Mouse (Mus musculus) stomach, postnatal 0 days (tissue): Measurements from ENCODE around the gene Nipal3. TPM values are rescaled to one million over a fixed set of nuclear protein-coding genes. Genes with fewer than 3 reads are reported as not detected.
A peak's percentile ranks its signal among the peaks of the same experiment; 100 is the strongest.

Experiments used
- ATAC-seq: fragments of 200-750 bp; cut with Nextera tagmentation; 2 replicates; pipeline ENCODE4 v1.8.0; 2017; ENCODE audit not compliant: low FRiP score, low TSS enrichment
- DNase-seq: peaks from one replicate; pipeline ENCODE4 v3.0.0-alpha.2; 2016; ENCODE audit warnings: low spot score
- H3K27ac ChIP-seq: fragments of 300-500 bp; sonication (generic); replicated peaks from 2 replicates; pipeline ENCODE4 v1.5.1; 2014; ENCODE audit warnings: mild to moderate bottlenecking, control low read depth
- H3K27me3 ChIP-seq: fragments of 300-500 bp; sonication (generic); 2 replicates; pipeline ENCODE4 v1.6.1; 2014; ENCODE audit warnings: low read length; ENCODE audit not compliant: control insufficient read depth, insufficient read depth
- H3K36me3 ChIP-seq: fragments of 300-500 bp; sonication (generic); 2 replicates; pipeline ENCODE4 v1.6.1; 2014; ENCODE audit warnings: low read length, mixed read lengths; ENCODE audit not compliant: control insufficient read depth, insufficient read depth
- H3K4me1 ChIP-seq: fragments of 300-500 bp; sonication (generic); replicated peaks from 2 replicates; pipeline ENCODE4 v1.6.1; 2014; ENCODE audit warnings: antibody characterized with exemption; ENCODE audit not compliant: control insufficient read depth, insufficient read depth
- H3K4me2 ChIP-seq: fragments of 300-500 bp; sonication (generic); replicated peaks from 2 replicates; pipeline ENCODE4 v1.6.1; 2014; ENCODE audit warnings: low read depth, mild to moderate bottlenecking, control low read depth, moderate library complexity
- H3K4me3 ChIP-seq: fragments of 300-500 bp; sonication (generic); 2 replicates; pipeline ENCODE4 v1.5.1; 2014; ENCODE audit warnings: low read depth, low read length, control low read depth
- H3K9ac ChIP-seq: fragments of 300-500 bp; sonication (generic); 2 replicates; pipeline ENCODE4 v1.6.1; 2014; ENCODE audit warnings: mild to moderate bottlenecking, low read length, control low read depth, mixed read lengths
- H3K9me3 ChIP-seq: fragments of 300-500 bp; sonication (generic); 2 replicates; pipeline ENCODE4 v1.6.1; 2016; ENCODE audit warnings: low read length; ENCODE audit not compliant: control insufficient read depth
- CTCF ChIP-seq: IDR thresholded peaks from 2 replicates; pipeline ENCODE4 v1.5.1; 2016; ENCODE audit warnings: antibody characterized with exemption, low read depth, mild to moderate bottlenecking, moderate library complexity
- EP300 ChIP-seq: optimal IDR thresholded peaks from 2 replicates; pipeline ENCODE3; 2016; ENCODE audit warnings: antibody characterized with exemption
- WGBS: fragments of 180-500 bp; shearing (Covaris S2); extraction: QIAGEN DNeasy Blood & Tissue Kit; methylation state at CpG from one replicate; pipeline ENCODE4 v1.1.7; 2014; 5-methylcytosine and 5-hydroxymethylcytosine counted together
- polyA plus RNA-seq: library from polyadenylated mRNA; unstranded; fragments of >200 nt; fragmentation: Nextera tagmentation; extraction: Ambion mirVana; gene quantifications from 2 replicates; pipeline ENCODE4 v1.2.1, GENCODE M21; 2015

Nipal3 gene
- polyA plus RNA-seq, 1 experiment from 2014 or later, result 5.3 TPM

DNA sequence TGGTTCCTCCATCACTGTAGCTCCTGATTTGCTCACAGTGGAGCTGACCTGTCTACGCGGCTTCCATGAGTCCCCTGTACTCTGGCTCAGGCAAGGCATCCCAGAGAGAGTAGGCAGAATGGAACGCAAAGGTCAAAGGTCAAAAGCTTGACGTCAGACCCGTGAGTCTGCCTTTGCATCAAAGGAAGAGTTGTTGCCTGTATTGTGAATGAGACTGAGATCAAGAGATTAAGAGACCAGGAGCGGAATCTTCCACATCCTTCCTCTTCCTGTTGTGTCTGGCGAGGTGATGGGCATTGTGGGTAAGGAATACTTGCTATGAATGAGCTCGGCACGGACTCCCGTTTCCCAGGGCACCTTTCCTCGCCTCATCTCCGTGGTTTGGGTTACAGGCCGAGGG is 58.5 kb downstream of the Nipal3 start:
- ATAC-seq (0 out of 2 replicates have a peak, but pooled peaks have one; percentile 9), DNase-seq (peak; percentile 16)
- Histone ChIP-seq H3K4me1 (0 out of 2 replicates have a peak, but pooled peaks cover 3% of the 10 kb centered on the region), H3K9me3 (no peaks in the 10 kb centered on the region), H3K36me3 (no peaks in the 10 kb centered on the region), H3K4me3 (no peak overlapping the region), H3K27me3 (no peaks in the 10 kb centered on the region), H3K4me2 (no peak overlapping the region), H3K9ac (no peak overlapping the region), H3K27ac (no peak overlapping the region)
- WGBS, result 60% methylated on average over 13 of the region's 13 CpGs
- TF ChIP-seq CTCF, result no peak
- TF ChIP-seq EP300, result no peak

DNA sequence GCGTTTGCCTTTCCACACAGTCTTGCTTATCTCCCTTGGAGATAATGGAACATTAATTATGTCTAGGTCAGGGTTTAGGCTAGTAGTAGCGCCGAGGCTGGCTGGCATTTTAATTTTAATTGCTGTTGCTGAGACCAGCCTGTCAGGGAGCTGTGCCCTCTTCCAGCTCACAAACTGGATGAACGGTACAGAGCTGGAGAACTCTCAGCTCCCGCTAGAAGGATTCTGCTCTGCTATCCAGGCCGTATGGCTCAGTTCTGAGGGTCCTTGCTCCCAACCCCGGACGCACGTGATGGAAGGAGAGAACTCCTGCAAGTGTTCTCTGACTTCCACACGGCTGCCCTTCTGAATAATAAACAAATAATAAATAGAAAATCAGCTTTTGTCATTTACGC is 60.4 kb downstream of the Nipal3 start:
- TF ChIP-seq CTCF (no peak), EP300 (no peak)
- peak overlapping the region; percentile 64 for H3K9ac ChIP-seq
- H3K4me1 ChIP-seq, result 0 out of 2 replicates have a peak, but pooled peaks cover 3% of the 10 kb centered on the region
- H3K27me3 ChIP-seq, result no peaks in the 10 kb centered on the region
- H3K36me3 ChIP-seq, result no peaks in the 10 kb centered on the region
- ATAC-seq (no peak; the same call in none of the 2 replicates), DNase-seq (no peak)
- H3K4me3 ChIP-seq, result peak overlapping the region; percentile 77
- H3K4me2 ChIP-seq, result peak overlapping the region; percentile 85
- WGBS, result 19% methylated on average over 11 of the region's 11 CpGs
- no peaks in the 10 kb centered on the region for H3K9me3 ChIP-seq
- H3K27ac ChIP-seq, result peak overlapping the region; percentile 75

DNA sequence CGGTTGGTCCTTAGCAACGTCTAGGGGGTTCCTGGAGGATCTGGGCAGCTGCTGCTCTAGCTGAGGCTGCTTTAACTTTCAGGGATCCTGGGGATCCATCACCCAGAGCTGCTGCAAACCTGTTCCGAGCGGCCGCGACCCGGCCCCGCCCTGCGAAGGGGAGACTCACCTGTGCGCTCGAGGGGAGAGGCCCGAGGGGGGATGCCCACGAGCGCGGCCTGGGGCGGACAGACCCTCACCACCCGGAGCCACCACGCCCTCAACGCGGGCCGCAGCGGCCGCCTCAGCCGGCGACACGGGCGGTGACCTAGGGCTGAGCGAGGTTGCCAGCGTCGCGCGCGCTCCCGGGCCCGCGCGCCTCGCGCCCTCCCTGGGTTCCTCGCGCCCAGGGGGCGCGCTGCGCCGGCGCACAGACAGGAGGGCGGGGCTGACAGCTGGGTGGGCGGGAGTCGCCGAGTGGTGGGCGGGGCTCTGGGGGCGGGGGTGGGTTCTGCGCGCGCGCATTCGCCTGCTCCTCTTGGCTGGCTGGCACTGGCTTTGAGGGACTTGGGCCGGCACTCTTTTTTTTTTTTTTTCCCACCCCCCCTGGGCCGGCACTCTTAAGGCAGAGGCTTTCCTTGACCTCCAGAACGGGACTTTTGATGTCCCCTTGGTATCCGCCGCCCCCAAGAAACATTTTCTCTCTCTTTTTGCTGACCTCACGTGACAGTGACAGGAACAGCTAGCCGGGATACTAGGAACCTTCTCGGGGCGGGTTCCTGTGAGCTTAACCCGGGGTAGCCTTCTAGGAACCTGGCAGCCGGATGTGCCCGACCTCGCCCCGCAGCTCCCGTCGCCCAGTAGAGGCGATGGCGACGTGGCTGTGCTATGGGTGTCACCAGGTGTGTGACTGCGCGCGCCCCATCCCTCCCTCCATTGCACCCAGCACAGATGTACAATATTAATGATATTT is 61.1 kb downstream of the Nipal3 start, which contains the start of gene Rcan3:
Gene Rcan3 (minus strand): TSS at position 411 of the 952 bp plus-strand sequence.
- H3K36me3 ChIP-seq, result no peaks in the 10 kb centered on the region
- H3K27ac ChIP-seq, result peak within 1 kb of the TSS; percentile 79
- peak within 1 kb of the TSS; percentile 85 for H3K4me2 ChIP-seq
- under 1% methylated on average over 53 of the region's 79 CpGs for WGBS
- peak within 1 kb of the TSS; percentile 86 for H3K9ac ChIP-seq
- ATAC-seq (peak; percentile 87), DNase-seq (peak; percentile 95)
- peak within 1 kb of the TSS; percentile 77 for H3K4me3 ChIP-seq
- 0 out of 2 replicates have a peak, but pooled peaks cover 3% of the 10 kb centered on the region for H3K4me1 ChIP-seq
- TF ChIP-seq EP300, result no peak
- TF ChIP-seq CTCF, result peak; percentile 42
- no peaks in the 10 kb centered on the region for H3K9me3 ChIP-seq
- H3K27me3 ChIP-seq, result no peaks in the 10 kb centered on the region

DNA sequence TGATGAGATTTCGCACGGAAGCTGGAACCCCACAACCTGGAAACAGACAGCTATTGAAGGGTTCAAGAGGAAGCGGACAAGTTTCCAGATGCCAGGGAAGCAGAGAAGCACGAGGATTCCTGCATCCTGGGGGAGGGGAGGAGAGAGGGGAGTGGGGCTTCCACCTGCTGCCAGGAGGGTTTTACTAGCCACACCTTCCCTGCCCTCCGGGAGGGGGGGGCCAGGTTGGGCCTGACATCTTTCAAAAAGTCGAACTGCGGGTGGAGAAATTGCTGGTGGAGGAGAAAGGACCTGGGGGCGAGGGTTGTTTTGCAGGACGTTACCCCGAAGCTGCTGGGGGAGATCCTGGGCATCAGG is 61.8 kb downstream of the Nipal3 start:
- WGBS, result 11% methylated on average over 10 of the region's 10 CpGs
- Histone ChIP-seq H3K4me1 (0 out of 2 replicates have a peak, but pooled peaks cover 3% of the 10 kb centered on the region), H3K36me3 (no peaks in the 10 kb centered on the region), H3K27ac (peak overlapping the region; percentile 79), H3K27me3 (no peaks in the 10 kb centered on the region), H3K9ac (peak overlapping the region; percentile 86), H3K9me3 (no peaks in the 10 kb centered on the region), H3K4me2 (peak overlapping the region; percentile 85), H3K4me3 (peak overlapping the region; percentile 77)
- DNase-seq (no peak), ATAC-seq (no peak)
- TF ChIP-seq CTCF (no peak), EP300 (no peak)

DNA sequence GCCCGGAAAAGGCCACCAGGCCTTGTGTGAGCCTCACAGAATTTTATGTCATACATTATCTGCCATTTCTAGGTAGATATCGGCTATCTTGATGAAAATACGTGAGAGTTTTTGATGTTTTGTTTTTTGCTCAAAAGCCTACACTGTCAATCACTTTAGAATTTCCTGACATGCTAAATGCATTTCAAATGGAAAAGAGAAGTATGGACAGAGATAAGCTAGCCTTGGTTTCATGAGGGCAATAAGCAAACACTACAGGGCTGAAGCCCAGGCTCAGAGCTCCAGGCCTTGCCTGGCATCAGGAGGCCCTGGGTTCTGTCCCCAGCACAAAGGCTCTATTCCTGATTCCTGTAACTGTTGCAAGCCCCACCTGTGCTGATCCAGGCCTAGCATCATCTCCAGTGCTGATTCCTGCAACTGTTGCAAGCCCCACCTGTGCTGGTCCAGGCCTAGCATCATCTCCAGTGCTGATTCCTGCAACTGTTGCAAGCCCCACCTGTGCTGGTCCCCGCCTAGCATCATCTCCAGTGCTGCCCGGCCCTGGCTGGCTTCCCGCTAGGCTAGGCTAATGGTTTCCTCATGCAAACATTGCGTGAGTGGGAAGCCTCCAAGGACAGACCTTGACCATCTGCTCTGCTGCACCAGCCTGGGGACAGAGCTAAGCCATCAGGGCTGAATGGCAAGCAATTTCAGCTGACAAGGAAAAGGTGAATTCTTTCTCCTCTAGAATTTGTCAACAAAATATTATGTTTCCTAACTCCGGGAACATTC is 64.7 kb downstream of the Nipal3 start:
- Histone ChIP-seq H3K9me3 (no peaks in the 10 kb centered on the region), H3K27ac (no peak overlapping the region), H3K27me3 (no peaks in the 10 kb centered on the region), H3K4me3 (no peak overlapping the region), H3K9ac (no peak overlapping the region), H3K4me2 (no peak overlapping the region), H3K36me3 (no peaks in the 10 kb centered on the region), H3K4me1 (0 out of 2 replicates have a peak, but pooled peaks cover 7% of the 10 kb centered on the region)
- peak; percentile 16 for DNase-seq
- TF ChIP-seq EP300 (no peak), CTCF (no peak)
- no peak for ATAC-seq
- WGBS, result 66% methylated on average over 8 of the region's 8 CpGs
